Mouse (Mus musculus): ENCODE measurements at regions not wholly inside any gene's neighbourhood (a gene's known extent, or its start where the extent isn't known, plus 50 kb on each side); places are given as distances from the start of the nearest gene placed in this dataset.

- DNase-seq (ENCODE audit: low read depth, low spot score), result peak; percentile 19
Observed at GRCm38 (mm10) chr15:15329796-15330195, 1398.8 kb upstream of the Cdh9 start.

DNA sequence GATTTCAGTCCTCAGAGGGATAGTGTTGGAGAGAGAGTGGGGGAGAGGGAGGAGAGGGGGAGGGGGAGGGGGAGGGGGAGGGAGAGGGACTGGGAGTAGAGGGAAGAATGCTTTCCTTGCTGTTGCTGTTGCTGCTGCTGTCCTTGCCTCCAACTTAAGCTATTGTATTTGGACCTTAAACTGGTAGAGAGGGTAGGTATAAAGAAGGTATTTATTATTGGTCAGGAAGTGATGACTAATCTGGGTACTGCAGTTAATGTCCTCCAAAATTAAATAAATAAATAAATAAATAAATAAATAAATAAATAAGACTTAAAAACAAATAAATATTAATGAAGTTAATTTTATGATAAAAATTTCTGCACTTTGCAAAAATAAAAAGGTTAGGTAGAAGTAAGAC is 1396.6 kb upstream of the Cdh9 start:
- no peak for DNase-seq (ENCODE audit: low read depth, low spot score)

DNA sequence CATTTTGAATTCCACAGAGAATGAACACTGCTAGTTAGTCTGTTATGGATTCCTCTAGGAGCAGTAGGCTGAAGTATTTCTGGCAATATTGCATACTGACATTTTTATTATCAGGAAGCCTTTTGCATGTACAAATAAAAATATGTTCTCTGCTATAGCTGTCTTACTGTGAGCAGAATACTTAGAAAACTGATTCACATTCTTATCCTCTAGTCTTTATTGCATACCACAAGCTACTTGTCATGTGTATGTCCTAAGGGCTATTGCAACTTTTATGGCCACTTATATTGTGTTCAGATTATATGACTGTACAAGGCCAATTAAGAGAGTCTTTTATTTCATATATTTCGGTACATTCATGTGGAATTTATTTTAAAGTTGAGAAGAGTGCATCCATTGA is 1366.7 kb upstream of the Cdh9 start:
- DNase-seq (ENCODE audit: low read depth, low spot score), result no peak

DNA sequence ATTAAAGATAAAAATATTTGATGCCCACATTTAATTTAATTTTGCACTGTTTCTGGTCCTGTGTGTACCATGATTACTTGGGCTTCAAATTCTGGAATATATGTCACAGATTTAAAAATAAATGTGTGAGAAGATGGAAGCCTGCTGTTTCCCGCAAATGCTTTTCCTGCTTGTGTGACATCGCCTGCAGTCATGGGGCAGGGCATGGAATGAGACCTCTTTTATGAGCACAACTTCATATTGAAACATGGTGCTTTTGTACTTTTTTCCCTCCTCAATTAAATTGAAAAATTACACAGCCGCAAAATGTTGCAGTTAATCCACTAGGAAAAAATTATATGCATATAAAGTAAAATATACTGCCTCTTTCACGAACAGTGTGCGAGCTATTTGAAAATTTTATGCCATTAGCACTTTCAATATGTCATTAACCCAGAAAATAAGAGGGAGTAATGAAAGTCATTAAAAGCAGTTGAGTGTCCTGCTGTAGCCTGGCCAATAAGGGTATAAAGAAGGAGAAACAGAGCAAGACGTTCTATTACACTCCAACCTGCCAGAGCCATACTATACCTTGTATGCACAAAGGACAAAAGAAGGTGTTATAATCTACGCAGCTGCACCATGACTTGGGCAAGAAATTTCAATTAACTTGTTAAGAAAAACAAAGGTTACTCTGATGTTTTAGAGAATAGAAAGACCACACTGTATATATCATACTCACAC is 1336.1 kb upstream of the Cdh9 start:
- no peak for DNase-seq (ENCODE audit: low read depth, low spot score)
